Mouse (Mus musculus) retina, postnatal 7 days (tissue): ENCODE measurements around the gene Dlg4.

ENCODE experiments used
- DNase-seq: peaks from one replicate; pipeline ENCODE4 v3.0.0-alpha.2; 2012; ENCODE audit warnings: low read depth, low spot score

The Dlg4 gene

GRCm38 (mm10) chr11:70016669-70017068, at the start of gene Dlg4:
TSS of gene Dlg4 (plus strand) at chr11:70016942.
- no peak for DNase-seq

GRCm38 (mm10) chr11:69968793-69969192, 47.9 kb upstream of the Dlg4 start:
- no peak for DNase-seq

- no peak for DNase-seq
Observed at GRCm38 (mm10) chr11:69970222-69970621, 46.5 kb upstream of the Dlg4 start.

- no peak for DNase-seq
Observed at GRCm38 (mm10) chr11:69970775-69971174, 46.0 kb upstream of the Dlg4 start.

GRCm38 (mm10) chr11:69974907-69975306, 41.8 kb upstream of the Dlg4 start:
- no peak for DNase-seq

GRCm38 (mm10) chr11:69976271-69976670, 40.5 kb upstream of the Dlg4 start:
- no peak for DNase-seq

- DNase-seq, result no peak
Observed at GRCm38 (mm10) chr11:69979827-69980195, 36.9 kb upstream of the Dlg4 start.

GRCm38 (mm10) chr11:69980196-69981140, 36.3 kb upstream of the Dlg4 start:
- peak; percentile 98 for DNase-seq

- no peak for DNase-seq
Observed at GRCm38 (mm10) chr11:69981141-69981762, 35.5 kb upstream of the Dlg4 start, which contains the start of gene Ctdnep1. TSS of gene Ctdnep1 (plus strand) at chr11:69981156.

GRCm38 (mm10) chr11:69982225-69982624, 34.5 kb upstream of the Dlg4 start, which contains the start of gene Elp5:
TSS of gene Elp5 (minus strand) at chr11:69982517.
- no peak for DNase-seq

- no peak for DNase-seq
Observed at GRCm38 (mm10) chr11:69982877-69983276, 33.9 kb upstream of the Dlg4 start.

- DNase-seq, result no peak
Observed at GRCm38 (mm10) chr11:69983377-69983776, 33.4 kb upstream of the Dlg4 start.

GRCm38 (mm10) chr11:69984431-69984830, 32.3 kb upstream of the Dlg4 start:
- DNase-seq, result no peak

GRCm38 (mm10) chr11:69989949-69990348, 26.8 kb upstream of the Dlg4 start:
- no peak for DNase-seq

GRCm38 (mm10) chr11:69990850-69991691, 25.7 kb upstream of the Dlg4 start, which contains the start of gene Gabarap:
TSS of gene Gabarap (plus strand) at chr11:69991143.
- peak; percentile 86 for DNase-seq

- no peak for DNase-seq
Observed at GRCm38 (mm10) chr11:69991711-69992110, 25.0 kb upstream of the Dlg4 start.

- DNase-seq, result no peak
Observed at GRCm38 (mm10) chr11:69992396-69992795, 24.3 kb upstream of the Dlg4 start.

- DNase-seq, result no peak
Observed at GRCm38 (mm10) chr11:69992932-69993331, 23.8 kb upstream of the Dlg4 start.

- no peak for DNase-seq
Observed at GRCm38 (mm10) chr11:69994401-69995090, 22.2 kb upstream of the Dlg4 start.

- peak; percentile 98 for DNase-seq
Observed at GRCm38 (mm10) chr11:69995391-69995960, 21.3 kb upstream of the Dlg4 start, which contains the start of gene Phf23. TSS of gene Phf23 (plus strand) at chr11:69995777.
